Mouse (Mus musculus) MEL (cell line): ENCODE measurements around the gene Znhit1. TPM values are rescaled to one million over a fixed set of nuclear protein-coding genes. Genes with fewer than 3 reads are reported as not detected.

Experiments
- DNase-seq: peaks from one replicate; pipeline ENCODE4 v3.0.0; 2011; ENCODE audit warnings: low read depth, low spot score
- H3K27ac ChIP-seq: 2 replicates; pipeline ENCODE4 v1.5.1; 2012; ENCODE audit warnings: low read depth, mild to moderate bottlenecking, control low read depth, low read length, moderate library complexity; ENCODE audit not compliant: control insufficient read depth
- H3K27me3 ChIP-seq, 2 experiments: fragments of 150-350 bp in 1 of 2; sonication (generic) in 1 of 2; 2 replicates each; pipeline ENCODE4 v1.6.1; 2012; ENCODE audit warnings: low read length in 2 of 2, mild to moderate bottlenecking in 2 of 2, improper control_type of control experiment in 1 of 2, moderate library complexity in 1 of 2; ENCODE audit not compliant: insufficient read depth in 2 of 2, control insufficient read depth in 1 of 2
- H3K36me3 ChIP-seq, 2 experiments: 2 replicates each; pipeline ENCODE4 v1.6.1; 2012 to 2014; ENCODE audit warnings: low read length in 2 of 2, improper control_type of control experiment in 1 of 2, inconsistent platforms in 1 of 2, mild to moderate bottlenecking in 1 of 2; ENCODE audit not compliant: insufficient read depth in 2 of 2, control insufficient read depth in 1 of 2
- H3K4me1 ChIP-seq, 2 experiments: fragments of 150-350 bp in 1 of 2; sonication (generic) in 1 of 2; 2 replicates each; pipeline ENCODE4 v1.6.1; 2012; ENCODE audit warnings: low read length in 2 of 2, improper control_type of control experiment in 1 of 2, mild to moderate bottlenecking in 1 of 2; ENCODE audit not compliant: insufficient read depth in 2 of 2, control insufficient read depth in 1 of 2
- H3K4me3 ChIP-seq, 2 experiments: fragments of 150-350 bp in 1 of 2; sonication (generic) in 1 of 2; 2 replicates each; pipeline ENCODE4 v1.5.1; 2012; ENCODE audit warnings: low read depth in 2 of 2, low read length in 2 of 2, mild to moderate bottlenecking in 2 of 2, moderate library complexity in 2 of 2, control low read depth in 1 of 2, improper control_type of control experiment in 1 of 2; ENCODE audit not compliant: control insufficient read depth in 1 of 2, insufficient read depth in 1 of 2
- H3K79me2 ChIP-seq: 2 replicates; pipeline ENCODE4 v1.6.1; 2012; ENCODE audit warnings: mild to moderate bottlenecking, low read length, moderate library complexity; ENCODE audit not compliant: control insufficient read depth, poor library complexity, insufficient read depth
- H3K9ac ChIP-seq: 2 replicates; pipeline ENCODE4 v1.6.1; 2012; ENCODE audit warnings: low read depth, mild to moderate bottlenecking, control low read depth, low read length, moderate library complexity; ENCODE audit not compliant: control insufficient read depth, poor library complexity, severe bottlenecking
- H3K9me3 ChIP-seq: fragments of 150-350 bp; sonication (generic); replicated peaks from 2 replicates; pipeline ENCODE4 v1.6.1; 2012; ENCODE audit warnings: mild to moderate bottlenecking, low read length, improper control_type of control experiment, moderate library complexity; ENCODE audit not compliant: insufficient read depth
- BHLHE40 ChIP-seq: IDR thresholded peaks from 2 replicates; pipeline ENCODE4 v1.6.1; 2012; ENCODE audit warnings: low read depth, mild to moderate bottlenecking, inconsistent platforms, low read length, improper control_type of control experiment, borderline replicate concordance
- CHD1 ChIP-seq: IDR thresholded peaks from 2 replicates; pipeline ENCODE4 v1.6.1; 2012; ENCODE audit warnings: low read depth, mild to moderate bottlenecking, inconsistent platforms, low read length, improper control_type of control experiment
- CHD2 ChIP-seq: IDR thresholded peaks from 2 replicates; pipeline ENCODE4 v1.6.1; 2011; ENCODE audit warnings: low read length, improper control_type of control experiment
- CTCF ChIP-seq, 3 experiments: IDR thresholded peaks in 2 of 3; conservative IDR thresholded peaks in 1 of 3; 2 replicates each; pipeline ENCODE4 v1.5.1; 2011 to 2012; ENCODE audit warnings: low read length in 3 of 3, low read depth in 2 of 3, mild to moderate bottlenecking in 2 of 3, improper control_type of control experiment in 1 of 3, inconsistent platforms in 1 of 3, mixed read lengths in 1 of 3, moderate library complexity in 1 of 3; ENCODE audit not compliant: control insufficient read depth in 1 of 3, insufficient read depth in 1 of 3, poor library complexity in 1 of 3, severe bottlenecking in 1 of 3
- E2F4 ChIP-seq: IDR thresholded peaks from 2 replicates; pipeline ENCODE4 v1.6.1; 2011; ENCODE audit warnings: low read depth, low read length, improper control_type of control experiment, borderline replicate concordance
- ELF1 ChIP-seq: IDR thresholded peaks from 2 replicates; pipeline ENCODE4 v1.6.1; 2014; ENCODE audit warnings: low read depth, mild to moderate bottlenecking, inconsistent platforms, low read length, improper control_type of control experiment, moderate library complexity
- EP300 ChIP-seq, 2 experiments: IDR thresholded peaks; 2 replicates each; pipeline ENCODE4 v1.6.1; 2011; ENCODE audit warnings: improper control_type of control experiment in 2 of 2, low read length in 2 of 2, low read depth in 1 of 2, mild to moderate bottlenecking in 1 of 2
- ETS1 ChIP-seq: IDR thresholded peaks from 2 replicates; pipeline ENCODE4 v1.6.1; 2012; ENCODE audit warnings: low read depth, mild to moderate bottlenecking, inconsistent platforms, low read length, improper control_type of control experiment, moderate library complexity
- GABPA ChIP-seq: IDR thresholded peaks from 2 replicates; pipeline ENCODE4 v1.6.1; 2012; ENCODE audit warnings: low read depth, mild to moderate bottlenecking, inconsistent platforms, low read length, improper control_type of control experiment, moderate library complexity
- HCFC1 ChIP-seq: IDR thresholded peaks from 2 replicates; pipeline ENCODE4 v1.6.1; 2012; ENCODE audit warnings: low read depth, mild to moderate bottlenecking, inconsistent platforms, low read length, improper control_type of control experiment, moderate library complexity
- JUND ChIP-seq: IDR thresholded peaks from 2 replicates; pipeline ENCODE4 v1.6.1; 2011; ENCODE audit warnings: low read depth, mild to moderate bottlenecking, improper control_type of control experiment, low read length
- MAX ChIP-seq: IDR thresholded peaks from 2 replicates; pipeline ENCODE4 v1.6.1; 2011; ENCODE audit warnings: low read length, improper control_type of control experiment
- MAZ ChIP-seq: IDR thresholded peaks from 2 replicates; pipeline ENCODE4 v1.6.1; 2012; ENCODE audit warnings: low read depth, mild to moderate bottlenecking, inconsistent platforms, low read length, improper control_type of control experiment
- MEF2A ChIP-seq: IDR thresholded peaks from 2 replicates; pipeline ENCODE4 v1.6.1; 2014; ENCODE audit warnings: low read depth, mild to moderate bottlenecking, inconsistent platforms, low read length, improper control_type of control experiment; ENCODE audit not compliant: poor library complexity, insufficient replicate concordance, severe bottlenecking; ENCODE audit errors: extremely low read depth
- MXI1 ChIP-seq: IDR thresholded peaks from 2 replicates; pipeline ENCODE4 v1.6.1; 2011; ENCODE audit warnings: mild to moderate bottlenecking, low read depth, low read length, improper control_type of control experiment
- MYB ChIP-seq: IDR thresholded peaks from 2 replicates; pipeline ENCODE4 v1.6.1; 2011; ENCODE audit warnings: mild to moderate bottlenecking, low read depth, low read length, improper control_type of control experiment
- MYC ChIP-seq: IDR thresholded peaks from 2 replicates; pipeline ENCODE4 v1.6.1; 2011; ENCODE audit warnings: low read depth, mild to moderate bottlenecking, low read length, improper control_type of control experiment, moderate library complexity
- NELFE ChIP-seq: IDR thresholded peaks from 2 replicates; pipeline ENCODE4 v1.6.1; 2011; ENCODE audit warnings: low read depth, low read length, improper control_type of control experiment
- NRF1 ChIP-seq: IDR thresholded peaks from 2 replicates; pipeline ENCODE4 v1.6.1; 2014; ENCODE audit warnings: low read depth, mild to moderate bottlenecking, inconsistent platforms, low read length, improper control_type of control experiment, moderate library complexity; ENCODE audit not compliant: poor library complexity, insufficient read depth, severe bottlenecking
- POLR2A ChIP-seq, 2 experiments: IDR thresholded peaks; 2 replicates each; pipeline ENCODE4 v1.6.1; 2011 to 2012; ENCODE audit warnings: low read length in 2 of 2, mild to moderate bottlenecking in 2 of 2, control low read depth in 1 of 2, improper control_type of control experiment in 1 of 2, low read depth in 1 of 2, moderate library complexity in 1 of 2; ENCODE audit not compliant: control insufficient read depth in 1 of 2, insufficient read depth in 1 of 2, poor library complexity in 1 of 2
- POLR2AphosphoS2 ChIP-seq: IDR thresholded peaks from 2 replicates; pipeline ENCODE4 v1.6.1; 2011; ENCODE audit warnings: low read length, improper control_type of control experiment
- POLR2AphosphoS5 ChIP-seq: IDR thresholded peaks from 2 replicates; pipeline ENCODE4 v1.6.1; 2012; ENCODE audit warnings: low read depth, borderline replicate concordance, mild to moderate bottlenecking, inconsistent platforms, low read length, moderate library complexity, mixed read lengths
- RAD21 ChIP-seq: IDR thresholded peaks from 2 replicates; pipeline ENCODE4 v1.6.1; 2011; ENCODE audit warnings: mild to moderate bottlenecking, low read depth, low read length, improper control_type of control experiment
- RCOR1 ChIP-seq: IDR thresholded peaks from 2 replicates; pipeline ENCODE4 v1.6.1; 2012; ENCODE audit warnings: low read depth, mild to moderate bottlenecking, inconsistent platforms, low read length, improper control_type of control experiment
- SIN3A ChIP-seq: IDR thresholded peaks from 2 replicates; pipeline ENCODE4 v1.6.1; 2012; ENCODE audit warnings: low read length, improper control_type of control experiment, inconsistent platforms
- SMC3 ChIP-seq: IDR thresholded peaks from 2 replicates; pipeline ENCODE4 v1.6.1; 2011; ENCODE audit warnings: low read depth, low read length, improper control_type of control experiment
- TAL1 ChIP-seq: IDR thresholded peaks from 2 replicates; pipeline ENCODE4 v1.6.1; 2012; ENCODE audit warnings: mild to moderate bottlenecking, inconsistent platforms, low read length, moderate library complexity, mixed read lengths
- TBP ChIP-seq: IDR thresholded peaks from 2 replicates; pipeline ENCODE4 v1.8.0; 2011; ENCODE audit warnings: low read depth, low read length, improper control_type of control experiment
- TCF12 ChIP-seq: IDR thresholded peaks from 2 replicates; pipeline ENCODE4 v1.6.1; 2014; ENCODE audit warnings: low read depth, mild to moderate bottlenecking, inconsistent platforms, low read length, improper control_type of control experiment, moderate library complexity
- UBTF ChIP-seq: IDR thresholded peaks from 2 replicates; pipeline ENCODE4 v1.6.1; 2012; ENCODE audit warnings: low read depth, mild to moderate bottlenecking, inconsistent platforms, low read length, improper control_type of control experiment, moderate library complexity, borderline replicate concordance; ENCODE audit not compliant: insufficient read depth
- USF1 ChIP-seq: IDR thresholded peaks from 2 replicates; pipeline ENCODE4 v1.6.1; 2014; ENCODE audit warnings: low read depth, mild to moderate bottlenecking, inconsistent platforms, low read length, improper control_type of control experiment, moderate library complexity
- USF2 ChIP-seq, 2 experiments: IDR thresholded peaks; 2 replicates each; pipeline ENCODE4 v1.6.1; 2011 to 2012; ENCODE audit warnings: improper control_type of control experiment in 2 of 2, low read length in 2 of 2, borderline replicate concordance in 1 of 2, inconsistent platforms in 1 of 2, low read depth in 1 of 2, mild to moderate bottlenecking in 1 of 2; ENCODE audit not compliant: insufficient read depth in 1 of 2
- ZC3H11A ChIP-seq: IDR thresholded peaks from 2 replicates; pipeline ENCODE4 v1.6.1; 2012; ENCODE audit warnings: low read depth, mild to moderate bottlenecking, inconsistent platforms, low read length, improper control_type of control experiment
- ZKSCAN1 ChIP-seq: IDR thresholded peaks from 2 replicates; pipeline ENCODE4 v1.6.1; 2012; ENCODE audit warnings: low read depth, mild to moderate bottlenecking, inconsistent platforms, low read length, improper control_type of control experiment, moderate library complexity
- ZMIZ1 ChIP-seq: IDR thresholded peaks from 2 replicates; pipeline ENCODE4 v1.6.1; 2012; ENCODE audit warnings: low read depth, mild to moderate bottlenecking, inconsistent platforms, low read length, improper control_type of control experiment, moderate library complexity
- polyA plus RNA-seq, 2 experiments: library from polyadenylated mRNA; stranded (reverse) in 1 of 2; unstranded in 1 of 2; fragments of >175 nt in 1 of 2; fragments of >200 nt in 1 of 2; gene quantifications; 2 replicates each; pipeline versions ENCODE4 v1.2.1 to v1.2.4; 2012; ENCODE audit warnings: low replicate concordance in 2 of 2, low read depth in 1 of 2; ENCODE audit not compliant: insufficient read length in 2 of 2, insufficient read depth in 1 of 2, missing spikeins in 1 of 2
- total RNA-seq: library from RNA; depleted of rRNA; stranded (reverse); fragments of 300-350 nt; gene quantifications from 2 replicates; pipeline ENCODE4 v1.2.3, GENCODE M21; 2012

The Znhit1 gene
- total and polyA plus RNA-seq, 3 experiments: 56.6 to 123 TPM; not detected in 1

GRCm38 (mm10) chr5:137009988-137010387 lies 22.2 kb upstream of the Znhit1 start:
- H3K27ac ChIP-seq: no peak overlapping the region
- no peaks in the 10 kb centered on the region for H3K79me2 ChIP-seq
- peak; percentile 79 for DNase-seq
- H3K4me3 ChIP-seq: no peak overlapping the region
- H3K9ac ChIP-seq: no peak overlapping the region
- H3K4me1 ChIP-seq: no peaks in the 10 kb centered on the region
- TF ChIP-seq MXI1 (no peak), USF2 (IDR thresholded peaks at IDR 0.05; ENCODE audit: borderline replicate concordance in 1 of 2, insufficient read depth in 1 of 2, low read depth in 1 of 2, low read length in 2 of 2) (no peak), CHD2 (no peak), ETS1 (no peak), RAD21 (peak; percentile 53), ZC3H11A (peak; percentile 46), E2F4 (no peak), ELF1 (no peak), BHLHE40 (no peak), MAZ (no peak), CHD1 (no peak), USF1 (no peak), UBTF (no peak), SIN3A (no peak), TAL1 (no peak), MAX (no peak), TBP (no peak), MYC (no peak), MYB (no peak), MEF2A (no peak), SMC3 (peak; percentile 85), EP300 (IDR thresholded peaks at IDR 0.05; ENCODE audit: low read depth in 1 of 2, low read length in 2 of 2) (no peak), GABPA (no peak), ZMIZ1 (no peak), POLR2AphosphoS2 (no peak), POLR2AphosphoS5 (no peak), RCOR1 (no peak), HCFC1 (no peak), JUND (no peak), NELFE (no peak), NRF1 (no peak), ZKSCAN1 (no peak), TCF12 (no peak), CTCF (IDR thresholded peaks at IDR 0.05 in 2 of 3, conservative IDR thresholded peaks at IDR 0.05 in 1 of 3; ENCODE audit: control insufficient read depth in 1 of 3, insufficient read depth in 1 of 3, low read depth in 2 of 3, low read length in 3 of 3, poor library complexity in 1 of 3, severe bottlenecking in 1 of 3) (peak; percentile 53 to 77 (median 75)), POLR2A (IDR thresholded peaks at IDR 0.05; ENCODE audit: control insufficient read depth in 1 of 2, insufficient read depth in 1 of 2, low read depth in 1 of 2, low read length in 2 of 2, poor library complexity in 1 of 2) (no peak)
- no peaks in the 10 kb centered on the region for H3K36me3 ChIP-seq
- H3K27me3 ChIP-seq: peaks cover 2 to 5% of the 10 kb centered on the region in 2 experiments; a peak in 1 of 4 replicates
- no peaks in the 10 kb centered on the region for H3K9me3 ChIP-seq
